Mouse (Mus musculus) liver, embryonic 14 days (tissue): ENCODE data around the gene Tcf21. TPM values are rescaled to one million over a fixed set of nuclear protein-coding genes. Genes with fewer than 3 reads are reported as not detected.

Experiments
- polyA plus RNA-seq: library from polyadenylated mRNA; depleted of rRNA; stranded (reverse); fragments of >200 nt; gene quantifications from 2 replicates; pipeline ENCODE4 v1.2.3, GENCODE M21; 2012; rRNA removed

Gene Tcf21
- polyA plus RNA-seq = 3.4 and 4.5 TPM in 2 replicates

DNA sequence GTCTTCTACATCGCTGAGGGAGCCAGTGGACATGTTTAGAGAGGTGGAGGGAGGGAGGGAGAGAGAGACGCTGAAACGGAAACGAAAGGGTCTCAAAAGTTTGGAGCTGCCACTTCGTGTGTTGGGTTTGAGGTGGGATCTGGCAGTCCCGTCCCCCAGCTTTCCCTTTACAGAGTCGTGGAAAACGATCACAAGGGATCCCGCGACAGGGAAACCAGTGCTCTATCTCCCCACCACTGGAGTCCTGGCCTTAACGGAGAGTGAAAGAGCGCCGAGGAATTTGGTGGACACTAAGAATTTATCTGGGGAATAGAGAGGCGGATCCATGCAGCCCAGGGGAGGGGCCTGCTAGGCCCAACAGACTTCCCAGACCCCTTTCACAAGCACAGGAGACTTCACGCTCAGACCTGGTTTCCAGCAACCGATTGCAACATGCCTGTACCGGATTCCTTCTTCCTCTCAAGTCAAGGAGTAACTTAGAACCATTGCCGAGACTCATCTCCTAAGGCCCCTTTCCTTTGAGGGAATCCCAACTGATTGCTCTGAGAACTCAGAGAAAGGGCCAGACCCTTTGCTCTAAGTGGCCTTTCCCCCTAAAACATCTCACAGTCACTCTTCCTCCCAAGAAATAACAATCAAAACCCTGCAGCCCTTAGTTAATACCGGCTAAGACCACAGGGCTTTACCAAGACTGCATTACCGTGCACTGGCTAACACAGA is at the start of gene Tcf21:
Tcf21 (minus strand) TSS at position 304 of the 720 bp plus-strand sequence.

Other genes with a start within 250 kb of the Tcf21 start
- 0.02 and 0.03 TPM in 2 replicates for gene Slc2a12, start 175.2 kb downstream of the Tcf21 start, polyA plus RNA-seq
- 7.1 and 7.3 TPM in 2 replicates for gene Tbpl1, start 88.2 kb downstream of the Tcf21 start, polyA plus RNA-seq